Mouse (Mus musculus) ES-E14 (cell line): Measurements from ENCODE around the gene Kif23. TPM values are rescaled to one million over a fixed set of nuclear protein-coding genes. Genes with fewer than 3 reads are reported as not detected.

Source experiments
- DNase-seq: peaks from one replicate; pipeline ENCODE4 v3.0.0-alpha.2; 2013; ENCODE audit warnings: low read depth, low spot score
- H3K27ac ChIP-seq: 2 replicates; pipeline ENCODE4 v1.5.1; 2012; ENCODE audit warnings: low read depth, mild to moderate bottlenecking, low read length, moderate library complexity, mixed read lengths; ENCODE audit not compliant: poor library complexity, insufficient read depth, severe bottlenecking
- H3K36me3 ChIP-seq: 2 replicates; pipeline ENCODE4 v1.6.1; 2012; ENCODE audit warnings: mild to moderate bottlenecking, low read length, moderate library complexity, mixed read lengths; ENCODE audit not compliant: control insufficient read depth, poor library complexity, insufficient read depth, severe bottlenecking
- H3K4me1 ChIP-seq, 2 experiments: fragments of 150-350 bp in 1 of 2; sonication (generic) in 1 of 2; 2 replicates each; pipeline ENCODE4 v1.6.1; 2012; ENCODE audit warnings: low read length in 2 of 2, mild to moderate bottlenecking in 1 of 2, mixed read lengths in 1 of 2; ENCODE audit not compliant: control insufficient read depth in 2 of 2, insufficient read depth in 2 of 2, poor library complexity in 1 of 2
- H3K4me3 ChIP-seq, 2 experiments: fragments of 150-350 bp in 1 of 2; sonication (generic) in 1 of 2; 2 replicates each; pipeline ENCODE4 v1.5.1; 2012; ENCODE audit warnings: low read length in 2 of 2, low read depth in 1 of 2, mild to moderate bottlenecking in 1 of 2, mixed read lengths in 1 of 2; ENCODE audit not compliant: insufficient read depth in 1 of 2, poor library complexity in 1 of 2, severe bottlenecking in 1 of 2
- H3K9ac ChIP-seq: 2 replicates; pipeline ENCODE4 v1.6.1; 2012; ENCODE audit warnings: low read depth, mild to moderate bottlenecking, low read length, mixed read lengths; ENCODE audit not compliant: poor library complexity, insufficient read depth, severe bottlenecking
- H3K9me3 ChIP-seq: fragments of 150-350 bp; sonication (generic); 2 replicates; pipeline ENCODE4 v1.6.1; 2012; ENCODE audit warnings: low read depth, mild to moderate bottlenecking, low read length; ENCODE audit not compliant: control insufficient read depth, insufficient read depth
- CHD2 ChIP-seq: IDR thresholded peaks from 2 replicates; pipeline ENCODE4 v1.6.1; 2014; ENCODE audit warnings: mild to moderate bottlenecking, low read depth, low read length, inconsistent platforms
- HCFC1 ChIP-seq: IDR thresholded peaks from 2 replicates; pipeline ENCODE4 v1.6.1; 2012; ENCODE audit warnings: low read length, inconsistent platforms, borderline replicate concordance; ENCODE audit not compliant: insufficient read depth
- MAFK ChIP-seq: IDR thresholded peaks from 2 replicates; pipeline ENCODE4 v1.6.1; 2014; ENCODE audit warnings: mild to moderate bottlenecking, low read depth, low read length, inconsistent platforms; ENCODE audit not compliant: insufficient read depth
- ZC3H11A ChIP-seq: IDR thresholded peaks from 2 replicates; pipeline ENCODE4 v1.6.1; 2012; ENCODE audit warnings: low read depth, mild to moderate bottlenecking, inconsistent platforms, low read length, borderline replicate concordance
- ZNF384 ChIP-seq: IDR thresholded peaks from 2 replicates; pipeline ENCODE4 v1.6.1; 2012; ENCODE audit warnings: low read depth, low read length, inconsistent platforms
- in situ Hi-C, 2 experiments: fragments of 600-800 bp; cut with MboI; formaldehyde crosslinking; loops; one replicate each; pipeline ENCODE4 v1.15.1; 2025; ENCODE audit warnings: low sequenced_read_pairs in 2 of 2, inconsistent platforms in 1 of 2; ENCODE audit not compliant: unreplicated experiment in 2 of 2
- total RNA-seq: library from RNA; depleted of rRNA; stranded (reverse); fragments of 300-350 nt; gene quantifications from 2 replicates; pipeline ENCODE4 v1.2.3, GENCODE M21; 2012; rRNA removed

The Kif23 gene
- total RNA-seq: 84.3 and 87.1 TPM in 2 replicates

GRCm38 (mm10) chr9:61946623-61947401 lies at the start of gene Kif23:
TSS of gene Kif23 (minus strand) at chr9:61946774.
- DNase-seq: peak; percentile 95
- peak within 1 kb of the TSS; percentile 86 for H3K4me3 ChIP-seq
- no peaks in the 10 kb centered on the region for H3K9me3 ChIP-seq
- H3K9ac ChIP-seq: peak within 1 kb of the TSS; percentile 88
- H3K27ac ChIP-seq: peak within 1 kb of the TSS; percentile 71
- TF ChIP-seq MAFK (no peak), HCFC1 (0 out of 2 replicates have a peak, but pooled peaks have one; percentile 12)
- in situ Hi-C loops: no loop called here
- H3K4me1 ChIP-seq: peaks cover 5 to 8% of the 10 kb centered on the region in 2 experiments; a peak in 3 of 4 replicates
- peaks cover 6% of the 10 kb centered on the region for H3K36me3 ChIP-seq

- TF ChIP-seq HCFC1 (no peak), CHD2 (no peak), ZNF384 (no peak), ZC3H11A (no peak), MAFK (no peak)
- Histone ChIP-seq H3K9ac (no peak overlapping the region), H3K4me1 (no peaks in the 10 kb centered on the region), H3K27ac (no peak overlapping the region), H3K9me3 (no peaks in the 10 kb centered on the region), H3K4me3 (no peak overlapping the region), H3K36me3 (no peaks in the 10 kb centered on the region)
- DNase-seq: no peak
- in situ Hi-C loops: no loop called here
Observed at GRCm38 (mm10) chr9:61991158-61991557, 44.6 kb upstream of the Kif23 start.

DNA sequence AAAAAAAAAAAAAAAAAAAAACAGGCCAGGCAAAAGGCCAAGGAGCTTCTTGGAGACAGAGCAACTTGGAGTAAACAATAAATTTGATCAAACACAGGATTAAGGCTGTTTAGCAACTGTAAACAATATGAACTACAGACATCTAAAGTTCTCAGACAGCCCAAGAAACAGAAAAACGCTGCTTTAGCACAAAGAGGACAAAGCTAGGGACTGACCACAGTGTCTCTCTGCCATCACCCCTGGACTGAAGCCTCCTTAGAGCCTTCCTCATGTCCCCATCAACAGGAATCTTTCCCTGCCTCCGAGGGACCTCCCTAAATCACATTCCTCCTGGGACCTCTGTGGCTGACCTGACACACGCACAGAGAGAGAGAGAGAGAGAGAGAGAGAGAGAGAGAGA lies 44.2 kb upstream of the Kif23 start:
- H3K9ac ChIP-seq: no peak overlapping the region
- H3K4me3 ChIP-seq: no peak overlapping the region
- no peaks in the 10 kb centered on the region for H3K36me3 ChIP-seq
- in situ Hi-C loops: no loop called here
- H3K4me1 ChIP-seq: no peaks in the 10 kb centered on the region
- H3K9me3 ChIP-seq: no peaks in the 10 kb centered on the region
- no peak for DNase-seq
- H3K27ac ChIP-seq: no peak overlapping the region
- TF ChIP-seq HCFC1 (no peak), MAFK (no peak), ZNF384 (no peak), CHD2 (no peak), ZC3H11A (no peak)

DNA sequence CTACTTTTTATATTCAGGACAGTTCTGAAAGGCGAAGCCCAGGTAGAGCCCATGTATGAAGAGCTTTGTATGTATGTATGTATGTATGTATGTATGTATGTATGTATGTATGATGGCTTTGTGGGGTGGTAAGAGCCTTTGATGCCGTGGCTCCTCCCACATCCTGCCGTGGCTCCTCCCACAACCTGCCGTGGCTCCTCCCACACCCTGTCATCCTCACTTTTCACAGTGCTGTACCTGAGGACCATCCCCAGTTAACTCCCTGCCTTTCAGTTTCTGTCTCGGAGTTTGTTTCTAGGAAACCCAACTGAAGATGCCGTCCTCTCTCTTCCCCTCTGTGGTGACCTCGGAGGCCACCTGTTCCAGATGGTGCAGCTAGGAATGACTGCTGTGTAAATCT lies 39.5 kb upstream of the Kif23 start:
- DNase-seq: no peak
- H3K9me3 ChIP-seq: no peaks in the 10 kb centered on the region
- no peaks in the 10 kb centered on the region for H3K4me1 ChIP-seq
- no peak for TF ChIP-seq ZC3H11A
- H3K36me3 ChIP-seq: no peaks in the 10 kb centered on the region
- H3K9ac ChIP-seq: no peak overlapping the region
- in situ Hi-C loops: no loop called here
- H3K4me3 ChIP-seq: no peak overlapping the region
- H3K27ac ChIP-seq: no peak overlapping the region

- in situ Hi-C loops: no loop called here
Observed at GRCm38 (mm10) chr9:61985183-61985863, 38.7 kb upstream of the Kif23 start.

More at GRCm38 (mm10) chr9:61985183-61985863, 38.7 kb upstream of the Kif23 start:
- no peak for DNase-seq
- H3K27ac ChIP-seq: no peak overlapping the region
- no peaks in the 10 kb centered on the region for H3K36me3 ChIP-seq
- H3K4me3 ChIP-seq: no peak overlapping the region
- no peaks in the 10 kb centered on the region for H3K9me3 ChIP-seq
- H3K9ac ChIP-seq: no peak overlapping the region
- H3K4me1 ChIP-seq: no peaks in the 10 kb centered on the region
- TF ChIP-seq ZC3H11A: no peak
- TF ChIP-seq HCFC1: no peak
- TF ChIP-seq ZNF384: no peak
- no peak for TF ChIP-seq MAFK
- no peak for TF ChIP-seq CHD2
